Mouse (Mus musculus) brain, embryonic 14.5 days (tissue): ENCODE results near the gene Vmn1r159.
"Not testable (repeated sequence)": the region's sequence is repeated elsewhere in the genome, so short reads cannot be mapped to it uniquely, and the experiment has no call there.

Experiments used
- CTCF ChIP-seq: fragments of 200-500 bp; IDR thresholded peaks from 2 replicates; pipeline ENCODE4 v1.5.1; 2012; ENCODE audit warnings: inconsistent platforms, mild to moderate bottlenecking, moderate library complexity, borderline replicate concordance; ENCODE audit not compliant: insufficient read depth, insufficient read length; ENCODE audit errors: extremely low read depth
- POLR2A ChIP-seq: fragments of 200-500 bp; IDR thresholded peaks from 2 replicates; pipeline ENCODE4 v1.6.1; 2012; ENCODE audit warnings: mild to moderate bottlenecking, inconsistent platforms, borderline replicate concordance; ENCODE audit not compliant: poor library complexity, insufficient read depth, insufficient read length, severe bottlenecking; ENCODE audit errors: extremely low read depth

- TF ChIP-seq CTCF, POLR2A: not testable (repeated sequence)
Measured at GRCm38 (mm10) chr7:22843505-22843904, at the start of gene Vmn1r159.
